Mouse (Mus musculus) naive thymus-derived CD4-positive, alpha-beta T cell, adult 2 months (primary cell): ENCODE measurements around the gene Cflar.
"Not testable (repeated sequence)": the region's sequence is repeated elsewhere in the genome, so short reads cannot be mapped to it uniquely, and the experiment has no call there.

Source experiments
- DNase-seq: peaks from one replicate; pipeline ENCODE4 v3.0.0-alpha.2; 2011; ENCODE audit warnings: low read depth

Cflar gene

DNA sequence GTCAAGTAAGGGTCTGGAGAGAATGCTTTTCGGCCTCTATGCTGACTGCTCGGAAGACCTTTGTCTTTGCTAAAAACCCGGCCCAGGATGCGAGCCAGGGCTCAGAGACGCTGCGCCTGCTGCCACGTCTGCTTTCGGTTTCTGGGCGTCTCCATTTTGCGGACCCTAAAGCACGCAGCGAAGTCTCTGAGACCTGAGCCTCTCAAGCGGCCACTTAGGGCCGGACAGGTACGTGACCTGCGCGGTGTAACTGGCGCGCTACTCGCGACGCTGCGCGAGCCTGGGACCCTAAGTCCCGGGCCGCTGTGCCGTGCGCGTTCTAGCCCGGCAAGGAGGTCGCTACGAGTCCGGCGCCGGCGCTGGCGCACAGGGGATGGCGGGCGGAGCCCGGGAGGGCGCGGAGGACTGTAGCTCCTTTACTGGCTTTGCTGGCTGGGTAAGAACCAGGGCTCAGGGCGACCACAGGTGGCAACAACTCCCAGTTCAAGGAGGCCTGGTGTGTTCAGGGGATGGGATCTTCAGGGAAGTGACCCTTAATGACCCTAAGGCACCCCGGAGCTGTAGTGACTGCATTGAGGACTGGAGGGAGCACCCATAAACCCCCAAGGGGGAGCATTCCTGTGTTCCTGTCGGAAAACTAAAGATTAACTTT is at the start of gene Cflar:
Gene Cflar, plus strand, starts transcription at position 144 of the 652 bp plus-strand sequence.
- DNase-seq: peak; percentile 81

DNA sequence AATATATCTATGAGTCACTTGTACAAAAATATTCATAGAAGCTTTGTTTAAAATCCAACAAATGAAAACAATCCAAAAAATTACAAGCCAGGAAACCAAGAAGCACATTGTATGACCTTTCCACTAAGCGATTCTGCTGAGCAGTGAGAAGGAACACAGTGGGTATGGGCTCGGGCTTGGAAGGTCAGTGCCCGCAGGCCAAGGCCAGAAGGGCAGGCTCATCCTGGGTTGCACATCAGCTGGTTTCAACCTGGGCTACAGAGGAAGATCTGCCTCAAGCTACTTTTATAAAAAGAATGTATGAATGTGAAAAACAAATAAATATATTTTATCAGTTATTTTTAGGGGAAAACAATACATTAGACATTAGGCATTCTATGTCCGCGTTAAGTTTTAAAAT is 48.6 kb upstream of the Cflar start:
- not testable (repeated sequence) for DNase-seq

DNA sequence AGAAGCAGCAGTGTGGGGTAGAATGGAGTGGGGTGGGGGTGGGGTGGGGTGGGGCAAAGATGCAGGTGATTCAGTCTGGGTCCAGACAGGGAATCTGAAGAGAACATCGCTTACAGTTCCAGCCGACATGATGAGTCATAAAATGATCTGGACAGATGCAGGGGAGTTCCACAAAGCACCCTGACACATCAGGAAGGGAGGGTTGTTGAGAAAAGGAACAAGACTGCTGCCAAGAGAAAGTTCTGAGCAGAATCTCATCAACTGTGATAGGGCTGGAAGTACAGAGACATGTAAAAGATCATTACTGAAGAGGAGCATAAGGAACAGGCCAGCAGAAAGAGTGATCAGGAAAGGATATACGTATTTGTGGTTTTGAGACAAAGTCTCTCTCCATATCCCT is 47.9 kb upstream of the Cflar start:
- DNase-seq: not testable (repeated sequence)

- no peak for DNase-seq
Observed at GRCm38 (mm10) chr1:58668191-58668590, 43.1 kb upstream of the Cflar start.

GRCm38 (mm10) chr1:58669635-58670034 is 41.7 kb upstream of the Cflar start:
- DNase-seq: not testable (repeated sequence)

GRCm38 (mm10) chr1:58672116-58672515 is 39.2 kb upstream of the Cflar start:
- DNase-seq: no peak

DNA sequence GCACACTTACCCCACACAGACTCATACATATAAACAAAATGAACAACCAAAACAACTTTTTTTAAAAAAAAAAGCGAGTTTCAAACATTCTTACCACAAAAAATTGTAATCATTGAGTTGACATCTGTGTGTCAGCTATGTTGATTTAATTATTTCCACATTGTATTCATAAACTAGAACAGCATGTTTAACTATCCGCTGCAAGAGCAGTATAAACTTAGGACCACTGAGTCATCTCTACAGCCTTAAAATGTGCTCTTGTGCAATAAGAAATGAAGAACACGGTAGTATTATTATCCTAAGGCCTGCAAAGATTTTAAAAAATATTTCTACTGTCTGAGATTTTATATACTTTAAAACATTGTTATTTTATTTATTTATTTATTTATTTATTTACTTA is 36.3 kb upstream of the Cflar start:
- DNase-seq: no peak

- peak; percentile 67 for DNase-seq
Observed at GRCm38 (mm10) chr1:58677575-58677974, 33.7 kb upstream of the Cflar start.

DNA sequence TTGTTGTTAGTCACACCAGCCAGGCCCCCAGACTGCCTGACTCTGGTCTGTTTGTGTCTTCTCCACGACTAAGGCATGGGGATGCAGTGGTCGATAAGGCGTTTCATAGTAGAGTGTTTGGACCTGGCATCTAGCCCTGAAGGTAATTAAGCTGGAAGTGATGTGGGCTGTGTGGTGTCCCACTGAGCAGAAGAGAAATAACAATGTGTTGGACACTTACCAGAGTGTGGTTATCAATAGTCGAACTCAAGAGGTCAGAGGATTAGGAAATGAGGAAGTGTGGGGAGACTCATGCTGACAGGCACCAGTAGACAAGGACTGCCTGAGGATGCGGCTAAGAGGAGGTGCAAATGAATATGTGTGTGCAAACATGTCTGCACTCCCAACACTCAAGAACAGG is 32.9 kb upstream of the Cflar start:
- not testable (repeated sequence) for DNase-seq

GRCm38 (mm10) chr1:58689426-58689825 is 21.9 kb upstream of the Cflar start:
- DNase-seq: no peak

- no peak for DNase-seq
Observed at GRCm38 (mm10) chr1:58690006-58690744, 21.1 kb upstream of the Cflar start.

- not testable (repeated sequence) for DNase-seq
Observed at GRCm38 (mm10) chr1:58690834-58691488, 20.3 kb upstream of the Cflar start.

GRCm38 (mm10) chr1:58691718-58692117 is 19.6 kb upstream of the Cflar start:
- DNase-seq: not testable (repeated sequence)

- DNase-seq: no peak
Observed at GRCm38 (mm10) chr1:58693696-58694095, 17.6 kb upstream of the Cflar start.

- DNase-seq: not testable (repeated sequence)
Observed at GRCm38 (mm10) chr1:58695810-58696209, 15.5 kb upstream of the Cflar start, which contains the start of gene Als2cr12. Gene Als2cr12, minus strand, starts transcription at chr1:58695989.

DNA sequence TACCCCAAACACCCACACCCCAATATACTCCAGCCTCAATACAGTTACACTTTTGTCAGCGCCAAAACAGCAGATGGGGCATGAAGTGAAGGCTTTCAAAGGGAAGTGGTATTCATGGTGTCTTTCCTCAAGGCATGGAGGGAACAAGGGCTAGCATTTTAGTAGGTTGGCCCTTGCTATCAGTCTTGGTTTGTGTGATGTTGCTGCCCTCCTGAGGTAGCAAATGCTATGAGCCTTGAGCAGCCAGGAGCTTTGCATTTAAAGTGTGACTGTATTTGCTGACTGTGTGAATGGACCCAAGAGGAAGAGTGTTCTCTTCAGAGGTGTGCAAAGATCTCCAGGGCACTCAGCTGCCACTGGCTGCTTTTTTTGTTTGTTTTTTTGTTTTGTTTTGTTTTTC is 13.7 kb upstream of the Cflar start:
- DNase-seq: peak; percentile 64

- no peak for DNase-seq
Observed at GRCm38 (mm10) chr1:58698781-58699180, 12.5 kb upstream of the Cflar start.

DNA sequence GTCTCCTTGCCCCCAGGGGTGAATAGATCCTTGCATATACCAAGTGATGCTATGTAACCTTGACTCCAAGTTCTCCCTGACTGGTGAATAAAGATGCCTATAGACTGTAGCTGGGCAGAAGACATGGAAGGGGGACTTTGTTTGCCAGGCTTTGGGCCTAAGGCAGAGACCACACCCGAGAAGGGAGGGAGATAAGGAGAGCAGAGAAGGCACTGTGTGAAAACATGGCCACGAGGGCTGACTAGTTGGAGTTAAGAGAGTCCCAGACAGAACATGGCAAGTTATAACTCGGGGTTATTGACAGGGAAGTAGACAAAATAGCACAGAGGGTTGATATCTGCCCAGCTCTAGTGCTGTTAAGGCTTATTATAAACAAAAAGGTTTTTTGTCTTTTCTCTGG is 11.3 kb upstream of the Cflar start:
- DNase-seq: no peak

DNA sequence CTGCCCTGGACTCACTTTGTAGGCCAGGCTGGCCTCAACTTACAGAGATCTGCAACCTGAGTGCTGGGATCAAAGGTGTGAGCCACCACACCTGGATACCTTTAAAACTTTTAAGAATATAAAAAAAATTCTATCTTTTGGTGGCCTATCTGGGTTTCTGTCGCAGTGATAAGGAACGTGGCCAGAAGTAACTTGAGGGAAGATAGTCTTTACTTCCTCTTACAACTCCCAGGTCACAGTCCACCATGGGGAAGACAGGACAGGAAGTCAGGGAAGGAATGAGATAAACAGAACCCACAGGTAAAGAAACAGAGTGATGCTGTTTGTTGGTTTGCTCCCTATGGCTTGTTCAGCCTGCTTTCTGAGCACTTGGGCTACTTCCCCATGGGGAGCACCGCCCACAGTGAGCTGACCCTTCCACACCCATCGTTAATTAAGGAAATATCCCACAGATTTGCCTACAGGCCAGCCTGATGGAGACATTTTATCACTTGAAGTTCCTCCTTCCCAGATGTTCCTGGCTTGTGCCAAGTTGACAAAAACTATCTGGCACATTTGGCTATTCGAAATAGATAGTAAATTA is 10.6 kb upstream of the Cflar start:
- not testable (repeated sequence) for DNase-seq

- DNase-seq: not testable (repeated sequence)
Observed at GRCm38 (mm10) chr1:58710043-58710442, 1.3 kb upstream of the Cflar start.

DNA sequence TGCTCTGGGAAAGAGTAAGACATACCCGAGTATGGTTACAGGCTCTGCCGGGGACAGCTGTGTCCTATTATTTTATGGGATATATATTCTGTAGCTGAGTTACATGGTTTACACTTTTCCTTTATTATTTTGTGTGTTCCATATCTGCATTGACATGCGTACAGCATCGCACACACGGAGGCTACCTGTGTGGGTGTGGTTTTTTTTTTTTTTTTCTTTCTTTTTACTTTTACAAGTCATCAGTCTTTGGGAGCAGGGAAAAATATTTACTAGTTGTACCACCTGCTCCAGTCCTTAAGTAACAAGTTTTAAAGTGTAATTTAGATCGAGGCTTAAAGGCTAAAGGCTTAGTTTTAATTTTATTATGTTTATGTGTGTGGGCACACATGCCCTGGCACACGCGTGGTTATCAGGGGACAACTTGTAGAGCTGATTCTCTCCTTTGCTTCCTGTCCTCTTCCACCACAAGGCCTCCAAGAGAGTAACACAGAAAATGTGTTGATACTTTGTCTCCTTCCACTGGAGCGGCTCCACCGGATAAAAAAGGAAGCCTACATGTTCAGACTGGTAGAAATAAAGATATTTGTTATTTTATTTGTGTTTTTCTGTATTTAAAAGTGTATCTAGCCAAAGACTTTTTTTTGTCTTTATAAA is 470 bp upstream of the Cflar start:
- DNase-seq: no peak
